Mouse (Mus musculus) MEL (cell line): ENCODE data around the gene Ros1. TPM values are rescaled to one million over a fixed set of nuclear protein-coding genes. Genes with fewer than 3 reads are reported as not detected.

ENCODE experiments used
- DNase-seq: peaks from one replicate; pipeline ENCODE4 v3.0.0; 2011; ENCODE audit warnings: low read depth, low spot score
- H3K27ac ChIP-seq: 2 replicates; pipeline ENCODE4 v1.5.1; 2012; ENCODE audit warnings: low read depth, mild to moderate bottlenecking, control low read depth, low read length, moderate library complexity; ENCODE audit not compliant: control insufficient read depth
- H3K27me3 ChIP-seq, 2 experiments: fragments of 150-350 bp in 1 of 2; sonication (generic) in 1 of 2; 2 replicates each; pipeline ENCODE4 v1.6.1; 2012; ENCODE audit warnings: low read length in 2 of 2, mild to moderate bottlenecking in 2 of 2, improper control_type of control experiment in 1 of 2, moderate library complexity in 1 of 2; ENCODE audit not compliant: insufficient read depth in 2 of 2, control insufficient read depth in 1 of 2
- H3K36me3 ChIP-seq, 2 experiments: 2 replicates each; pipeline ENCODE4 v1.6.1; 2012 to 2014; ENCODE audit warnings: low read length in 2 of 2, improper control_type of control experiment in 1 of 2, inconsistent platforms in 1 of 2, mild to moderate bottlenecking in 1 of 2; ENCODE audit not compliant: insufficient read depth in 2 of 2, control insufficient read depth in 1 of 2
- H3K4me1 ChIP-seq, 2 experiments: fragments of 150-350 bp in 1 of 2; sonication (generic) in 1 of 2; 2 replicates each; pipeline ENCODE4 v1.6.1; 2012; ENCODE audit warnings: low read length in 2 of 2, improper control_type of control experiment in 1 of 2, mild to moderate bottlenecking in 1 of 2; ENCODE audit not compliant: insufficient read depth in 2 of 2, control insufficient read depth in 1 of 2
- H3K4me3 ChIP-seq, 2 experiments: fragments of 150-350 bp in 1 of 2; sonication (generic) in 1 of 2; 2 replicates each; pipeline ENCODE4 v1.5.1; 2012; ENCODE audit warnings: low read depth in 2 of 2, low read length in 2 of 2, mild to moderate bottlenecking in 2 of 2, moderate library complexity in 2 of 2, control low read depth in 1 of 2, improper control_type of control experiment in 1 of 2; ENCODE audit not compliant: control insufficient read depth in 1 of 2, insufficient read depth in 1 of 2
- H3K79me2 ChIP-seq: 2 replicates; pipeline ENCODE4 v1.6.1; 2012; ENCODE audit warnings: mild to moderate bottlenecking, low read length, moderate library complexity; ENCODE audit not compliant: control insufficient read depth, poor library complexity, insufficient read depth
- H3K9ac ChIP-seq: 2 replicates; pipeline ENCODE4 v1.6.1; 2012; ENCODE audit warnings: low read depth, mild to moderate bottlenecking, control low read depth, low read length, moderate library complexity; ENCODE audit not compliant: control insufficient read depth, poor library complexity, severe bottlenecking
- H3K9me3 ChIP-seq: fragments of 150-350 bp; sonication (generic); replicated peaks from 2 replicates; pipeline ENCODE4 v1.6.1; 2012; ENCODE audit warnings: mild to moderate bottlenecking, low read length, improper control_type of control experiment, moderate library complexity; ENCODE audit not compliant: insufficient read depth
- CHD2 ChIP-seq: IDR thresholded peaks from 2 replicates; pipeline ENCODE4 v1.6.1; 2011; ENCODE audit warnings: low read length, improper control_type of control experiment
- CTCF ChIP-seq, 3 experiments: IDR thresholded peaks in 2 of 3; conservative IDR thresholded peaks in 1 of 3; 2 replicates each; pipeline ENCODE4 v1.5.1; 2011 to 2012; ENCODE audit warnings: low read length in 3 of 3, low read depth in 2 of 3, mild to moderate bottlenecking in 2 of 3, improper control_type of control experiment in 1 of 3, inconsistent platforms in 1 of 3, mixed read lengths in 1 of 3, moderate library complexity in 1 of 3; ENCODE audit not compliant: control insufficient read depth in 1 of 3, insufficient read depth in 1 of 3, poor library complexity in 1 of 3, severe bottlenecking in 1 of 3
- E2F4 ChIP-seq: IDR thresholded peaks from 2 replicates; pipeline ENCODE4 v1.6.1; 2011; ENCODE audit warnings: low read depth, low read length, improper control_type of control experiment, borderline replicate concordance
- ETS1 ChIP-seq: IDR thresholded peaks from 2 replicates; pipeline ENCODE4 v1.6.1; 2012; ENCODE audit warnings: low read depth, mild to moderate bottlenecking, inconsistent platforms, low read length, improper control_type of control experiment, moderate library complexity
- GABPA ChIP-seq: IDR thresholded peaks from 2 replicates; pipeline ENCODE4 v1.6.1; 2012; ENCODE audit warnings: low read depth, mild to moderate bottlenecking, inconsistent platforms, low read length, improper control_type of control experiment, moderate library complexity
- HCFC1 ChIP-seq: IDR thresholded peaks from 2 replicates; pipeline ENCODE4 v1.6.1; 2012; ENCODE audit warnings: low read depth, mild to moderate bottlenecking, inconsistent platforms, low read length, improper control_type of control experiment, moderate library complexity
- JUND ChIP-seq: IDR thresholded peaks from 2 replicates; pipeline ENCODE4 v1.6.1; 2011; ENCODE audit warnings: low read depth, mild to moderate bottlenecking, improper control_type of control experiment, low read length
- KAT2A ChIP-seq: conservative IDR thresholded peaks from 2 replicates; pipeline ENCODE4 v1.6.1; 2012; ENCODE audit warnings: low read depth, low read length, improper control_type of control experiment, inconsistent platforms
- MAZ ChIP-seq: IDR thresholded peaks from 2 replicates; pipeline ENCODE4 v1.6.1; 2012; ENCODE audit warnings: low read depth, mild to moderate bottlenecking, inconsistent platforms, low read length, improper control_type of control experiment
- MYB ChIP-seq: IDR thresholded peaks from 2 replicates; pipeline ENCODE4 v1.6.1; 2011; ENCODE audit warnings: mild to moderate bottlenecking, low read depth, low read length, improper control_type of control experiment
- MYC ChIP-seq: IDR thresholded peaks from 2 replicates; pipeline ENCODE4 v1.6.1; 2011; ENCODE audit warnings: low read depth, mild to moderate bottlenecking, low read length, improper control_type of control experiment, moderate library complexity
- NRF1 ChIP-seq: IDR thresholded peaks from 2 replicates; pipeline ENCODE4 v1.6.1; 2014; ENCODE audit warnings: low read depth, mild to moderate bottlenecking, inconsistent platforms, low read length, improper control_type of control experiment, moderate library complexity; ENCODE audit not compliant: poor library complexity, insufficient read depth, severe bottlenecking
- SIN3A ChIP-seq: IDR thresholded peaks from 2 replicates; pipeline ENCODE4 v1.6.1; 2012; ENCODE audit warnings: low read length, improper control_type of control experiment, inconsistent platforms
- SMC3 ChIP-seq: IDR thresholded peaks from 2 replicates; pipeline ENCODE4 v1.6.1; 2011; ENCODE audit warnings: low read depth, low read length, improper control_type of control experiment
- TBP ChIP-seq: IDR thresholded peaks from 2 replicates; pipeline ENCODE4 v1.8.0; 2011; ENCODE audit warnings: low read depth, low read length, improper control_type of control experiment
- USF1 ChIP-seq: IDR thresholded peaks from 2 replicates; pipeline ENCODE4 v1.6.1; 2014; ENCODE audit warnings: low read depth, mild to moderate bottlenecking, inconsistent platforms, low read length, improper control_type of control experiment, moderate library complexity
- ZC3H11A ChIP-seq: IDR thresholded peaks from 2 replicates; pipeline ENCODE4 v1.6.1; 2012; ENCODE audit warnings: low read depth, mild to moderate bottlenecking, inconsistent platforms, low read length, improper control_type of control experiment
- ZKSCAN1 ChIP-seq: IDR thresholded peaks from 2 replicates; pipeline ENCODE4 v1.6.1; 2012; ENCODE audit warnings: low read depth, mild to moderate bottlenecking, inconsistent platforms, low read length, improper control_type of control experiment, moderate library complexity
- ZNF384 ChIP-seq: IDR thresholded peaks from 2 replicates; pipeline ENCODE4 v1.6.1; 2012; ENCODE audit warnings: low read depth, mild to moderate bottlenecking, inconsistent platforms, low read length, improper control_type of control experiment
- polyA plus RNA-seq, 2 experiments: library from polyadenylated mRNA; stranded (reverse) in 1 of 2; unstranded in 1 of 2; fragments of >175 nt in 1 of 2; fragments of >200 nt in 1 of 2; gene quantifications; 2 replicates each; pipeline versions ENCODE4 v1.2.1 to v1.2.4; 2012; ENCODE audit warnings: low replicate concordance in 2 of 2, low read depth in 1 of 2; ENCODE audit not compliant: insufficient read length in 2 of 2, insufficient read depth in 1 of 2, missing spikeins in 1 of 2
- total RNA-seq: library from RNA; depleted of rRNA; stranded (reverse); fragments of 300-350 nt; gene quantifications from 2 replicates; pipeline ENCODE4 v1.2.3, GENCODE M21; 2012

The Ros1 gene
- total and polyA plus RNA-seq, 3 experiments: not detected

DNA sequence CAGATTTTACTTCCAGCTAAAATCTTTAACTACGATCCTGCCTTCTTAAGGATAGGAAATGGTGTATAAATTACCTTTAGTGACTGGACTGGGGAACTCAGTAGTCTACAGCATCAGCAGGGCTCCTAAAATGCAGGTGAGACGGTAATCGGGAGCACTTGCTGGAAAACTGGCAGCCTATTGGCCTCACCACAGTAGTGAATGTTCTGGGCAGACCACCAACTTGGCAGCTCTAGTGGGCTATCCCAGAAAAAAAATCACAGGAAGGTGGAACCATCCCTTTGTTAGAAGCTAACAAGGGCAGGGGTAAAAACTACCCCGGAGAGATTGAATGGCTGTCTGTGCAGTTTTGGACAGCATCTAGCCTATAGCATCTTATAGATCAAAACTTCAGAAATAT is 102.9 kb downstream of the Ros1 start:
- no peaks in the 10 kb centered on the region for H3K36me3 ChIP-seq
- no peaks in the 10 kb centered on the region for H3K79me2 ChIP-seq
- no peaks in the 10 kb centered on the region for H3K9me3 ChIP-seq
- no peaks in the 10 kb centered on the region for H3K4me1 ChIP-seq
- no peak for TF ChIP-seq MYB
- no peak for TF ChIP-seq ZKSCAN1
- TF ChIP-seq MAZ: no peak
- TF ChIP-seq SIN3A: no peak
- TF ChIP-seq CTCF (IDR thresholded peaks at IDR 0.05 in 2 of 3, conservative IDR thresholded peaks at IDR 0.05 in 1 of 3; ENCODE audit: control insufficient read depth in 1 of 3, insufficient read depth in 1 of 3, low read depth in 2 of 3, low read length in 3 of 3, poor library complexity in 1 of 3, severe bottlenecking in 1 of 3): no peak
- no peak overlapping the region for H3K4me3 ChIP-seq
- no peaks in the 10 kb centered on the region; a peak in 1 of 4 replicates for H3K27me3 ChIP-seq
- no peak overlapping the region for H3K27ac ChIP-seq
- H3K9ac ChIP-seq: no peak overlapping the region
- DNase-seq: no peak

DNA sequence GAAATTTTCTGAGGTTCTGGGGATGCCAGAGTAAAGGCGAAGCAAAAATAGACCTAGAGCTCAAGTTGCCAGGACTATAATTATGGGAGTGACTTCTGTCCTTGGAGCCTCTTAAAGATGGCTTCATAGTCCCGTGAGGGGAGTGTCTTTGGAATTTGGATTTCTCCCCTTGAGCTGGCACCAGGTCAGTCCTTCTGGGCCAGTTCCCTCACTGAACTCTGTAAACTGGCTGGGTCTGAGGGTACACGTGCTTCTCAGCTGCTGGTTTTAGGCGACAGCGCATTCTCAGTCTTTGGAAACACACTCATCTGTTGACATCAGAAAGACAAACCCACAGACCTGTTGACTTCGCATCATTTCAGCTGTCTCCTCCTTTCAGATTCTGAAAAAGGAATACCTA is 108.4 kb downstream of the Ros1 start:
- Histone ChIP-seq H3K4me3 (no peak overlapping the region), H3K9me3 (no peaks in the 10 kb centered on the region), H3K36me3 (no peaks in the 10 kb centered on the region), H3K27ac (no peak overlapping the region), H3K27me3 (no peaks in the 10 kb centered on the region), H3K4me1 (no peaks in the 10 kb centered on the region), H3K79me2 (no peaks in the 10 kb centered on the region), H3K9ac (no peak overlapping the region)
- no peak for DNase-seq
- TF ChIP-seq USF1: no peak
- TF ChIP-seq GABPA: no peak
- TF ChIP-seq CHD2: no peak
- TF ChIP-seq MYC: no peak
- no peak for TF ChIP-seq JUND
- no peak for TF ChIP-seq MYB

DNA sequence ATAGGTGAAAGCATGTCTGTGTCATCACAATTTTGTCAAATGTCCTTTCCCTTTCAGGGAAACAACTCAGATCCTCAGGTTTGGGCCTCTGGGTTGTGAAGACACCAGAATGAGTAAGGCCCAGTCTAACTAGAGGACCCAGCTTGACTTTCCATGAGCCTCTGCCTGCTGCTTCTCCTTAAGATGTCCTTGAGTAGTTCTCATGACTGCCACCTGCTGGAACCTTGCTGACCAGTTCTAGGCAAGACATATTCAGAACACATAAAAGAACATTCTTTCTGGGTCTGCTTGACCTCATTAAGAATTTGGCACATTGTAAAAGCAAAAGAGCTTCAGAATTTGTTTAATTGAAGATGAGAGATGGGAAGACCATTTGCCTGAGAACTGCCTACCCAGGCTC is 122.6 kb downstream of the Ros1 start:
- Histone ChIP-seq H3K9me3 (no peaks in the 10 kb centered on the region), H3K36me3 (no peaks in the 10 kb centered on the region), H3K4me1 (no peaks in the 10 kb centered on the region), H3K9ac (no peak overlapping the region), H3K27ac (no peak overlapping the region), H3K79me2 (no peaks in the 10 kb centered on the region), H3K4me3 (no peak overlapping the region), H3K27me3 (no peaks in the 10 kb centered on the region)
- no peak for TF ChIP-seq ZNF384
- no peak for TF ChIP-seq ETS1
- no peak for TF ChIP-seq NRF1
- TF ChIP-seq CTCF (IDR thresholded peaks at IDR 0.05 in 2 of 3, conservative IDR thresholded peaks at IDR 0.05 in 1 of 3; ENCODE audit: control insufficient read depth in 1 of 3, insufficient read depth in 1 of 3, low read depth in 2 of 3, low read length in 3 of 3, poor library complexity in 1 of 3, severe bottlenecking in 1 of 3): peak in 2 of 3 experiments; percentile 32 to 47; a peak in 4 of 6 replicates
- TF ChIP-seq MYC: no peak
- no peak for TF ChIP-seq E2F4
- no peak for TF ChIP-seq HCFC1
- peak; percentile 46 for TF ChIP-seq SMC3
- TF ChIP-seq ZC3H11A: no peak
- TF ChIP-seq KAT2A: no peak
- TF ChIP-seq GABPA: no peak
- TF ChIP-seq CHD2: no peak
- TF ChIP-seq TBP: no peak
- DNase-seq: peak; percentile 42
